Mouse (Mus musculus): ENCODE data around the gene Lcp2. TPM values are rescaled to one million over a fixed set of nuclear protein-coding genes. Genes with fewer than 3 reads are reported as not detected.
"Not testable (repeated sequence)": the region's sequence is repeated elsewhere in the genome, so short reads cannot be mapped to it uniquely, and the experiment has no call there.

The Lcp2 gene
- polyA plus RNA-seq, 1 experiment from 2014 or later, result 2.4 TPM

DNA sequence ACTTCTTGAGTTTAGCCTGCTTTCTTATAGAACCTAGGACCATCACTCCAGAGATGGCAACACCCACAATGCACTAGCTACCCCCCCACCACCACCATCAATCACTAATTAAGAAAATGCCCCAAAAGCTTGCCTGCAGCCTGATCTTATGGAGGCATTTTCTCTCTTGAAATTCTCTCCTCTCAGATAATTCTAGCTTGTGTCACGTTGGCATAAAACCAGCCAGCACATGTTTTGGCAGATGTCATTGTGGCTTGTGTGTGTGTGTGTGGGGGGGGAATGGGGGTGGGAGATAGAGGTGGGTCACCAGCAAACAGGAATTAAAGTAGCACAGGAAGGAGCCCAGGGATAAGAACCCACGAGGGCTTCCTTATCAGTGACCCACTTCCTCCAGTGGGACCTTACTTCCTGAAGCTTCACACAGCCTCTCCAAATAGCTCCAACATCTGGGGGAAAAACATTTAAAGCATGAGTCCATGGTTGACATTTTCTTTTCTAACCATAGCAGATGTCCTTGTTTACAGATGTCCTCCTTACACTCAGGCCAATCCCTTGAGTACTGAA is 69.9 kb downstream of the Lcp2 start:
- Histone ChIP-seq H3K9me3 (ENCODE audit: control insufficient read depth, low read depth, low read length) (no peaks in the 10 kb centered on the region), H3K36me3 (ENCODE audit: control insufficient read depth, insufficient read depth, low read length) (no peaks in the 10 kb centered on the region), H3K4me2 (replicated peaks; ENCODE audit: low read depth, low read length) (no peak overlapping the region), H3K4me1 (ENCODE audit: control insufficient read depth, insufficient read depth, low read length) (no peaks in the 10 kb centered on the region), H3K27ac (ENCODE audit: low read length) (no peak overlapping the region), H3K27me3 (ENCODE audit: control insufficient read depth, insufficient read depth, low read length) (no peaks in the 10 kb centered on the region), H3K9ac (replicated peaks; ENCODE audit: low read depth, low read length) (no peak overlapping the region), H3K4me3 (ENCODE audit: low read depth, low read length) (no peak overlapping the region)
- WGBS, result 37% methylated on average over 2 of the region's 2 CpGs
- ATAC-seq (ENCODE audit: insufficient number of reproducible peaks, insufficient read depth, low FRiP score, low read depth), result no peak

DNA sequence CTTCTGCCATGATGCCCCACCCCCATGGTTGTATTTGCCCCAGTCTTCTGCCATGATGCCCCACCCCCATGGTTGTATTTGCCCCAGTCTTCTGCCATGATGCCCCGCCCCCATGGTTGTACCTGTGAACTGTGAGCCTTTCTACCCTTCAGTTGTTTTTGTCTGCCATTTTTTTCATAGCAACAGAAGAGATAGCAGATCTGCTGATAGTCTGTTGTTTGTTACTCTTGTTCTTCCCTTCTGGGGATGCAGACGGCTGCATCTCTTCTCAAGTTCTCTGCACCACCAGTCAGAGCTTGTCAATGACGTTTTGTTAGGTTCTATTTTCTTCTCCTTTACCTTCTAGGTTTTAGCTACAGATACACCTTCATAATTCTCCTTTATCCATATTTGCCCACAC is 70.9 kb downstream of the Lcp2 start:
- Histone ChIP-seq H3K4me2 (replicated peaks; ENCODE audit: low read depth, low read length) (no peak overlapping the region), H3K36me3 (ENCODE audit: control insufficient read depth, insufficient read depth, low read length) (no peaks in the 10 kb centered on the region), H3K4me3 (ENCODE audit: low read depth, low read length) (no peak overlapping the region), H3K9ac (replicated peaks; ENCODE audit: low read depth, low read length) (no peak overlapping the region), H3K27me3 (ENCODE audit: control insufficient read depth, insufficient read depth, low read length) (no peaks in the 10 kb centered on the region), H3K27ac (ENCODE audit: low read length) (no peak overlapping the region), H3K9me3 (ENCODE audit: control insufficient read depth, low read depth, low read length) (no peaks in the 10 kb centered on the region), H3K4me1 (ENCODE audit: control insufficient read depth, insufficient read depth, low read length) (no peaks in the 10 kb centered on the region)
- WGBS, result 89% methylated on average over 3 of the region's 3 CpGs
- ATAC-seq (ENCODE audit: insufficient number of reproducible peaks, insufficient read depth, low FRiP score, low read depth), result no peak

DNA sequence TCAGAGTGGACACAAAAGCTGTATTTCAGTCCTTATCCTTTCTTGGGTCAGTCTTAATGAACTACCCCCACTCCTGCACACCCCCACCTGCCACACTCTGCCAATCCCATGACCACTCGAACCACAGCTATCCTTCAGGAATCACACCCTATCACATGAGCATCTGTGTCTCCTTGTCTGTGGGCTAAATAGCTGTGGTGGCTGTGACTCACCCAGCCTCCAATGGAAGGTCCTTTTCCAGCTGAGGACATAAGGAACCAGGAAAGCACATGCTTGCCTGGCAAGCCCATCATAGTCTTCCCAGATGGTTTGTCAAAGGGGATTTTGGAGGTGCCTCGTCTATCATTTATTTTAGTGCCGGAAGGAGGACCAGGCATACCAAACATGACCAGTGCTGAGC is 71.6 kb downstream of the Lcp2 start:
- Histone ChIP-seq H3K4me1 (ENCODE audit: control insufficient read depth, insufficient read depth, low read length) (no peaks in the 10 kb centered on the region), H3K4me3 (ENCODE audit: low read depth, low read length) (no peak overlapping the region), H3K9me3 (ENCODE audit: control insufficient read depth, low read depth, low read length) (no peaks in the 10 kb centered on the region), H3K27ac (ENCODE audit: low read length) (no peak overlapping the region), H3K36me3 (ENCODE audit: control insufficient read depth, insufficient read depth, low read length) (no peaks in the 10 kb centered on the region), H3K9ac (replicated peaks; ENCODE audit: low read depth, low read length) (no peak overlapping the region), H3K27me3 (ENCODE audit: control insufficient read depth, insufficient read depth, low read length) (no peaks in the 10 kb centered on the region), H3K4me2 (replicated peaks; ENCODE audit: low read depth, low read length) (no peak overlapping the region)
- 80% methylated on average over 3 of the region's 3 CpGs for WGBS
- ATAC-seq (ENCODE audit: insufficient number of reproducible peaks, insufficient read depth, low FRiP score, low read depth), result no peak

DNA sequence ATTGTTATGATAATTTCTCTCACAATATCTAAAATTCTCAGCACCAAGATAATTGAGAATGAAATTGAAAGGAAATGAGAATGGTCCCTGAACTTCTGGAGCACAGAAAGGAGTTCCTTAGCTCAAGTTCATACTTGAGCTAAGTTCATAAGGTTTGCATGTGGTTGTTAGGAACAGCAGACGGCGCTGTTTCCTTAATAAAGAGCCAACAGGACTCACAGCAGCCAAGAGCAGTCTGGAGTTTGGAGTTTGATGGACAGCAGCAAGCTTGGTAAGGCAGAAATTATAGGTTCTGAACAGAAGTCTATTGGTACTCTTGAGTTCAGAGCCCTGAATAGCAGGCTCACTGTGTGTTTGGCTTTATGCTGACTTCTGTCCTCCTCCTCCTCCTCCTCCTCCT is 76.4 kb downstream of the Lcp2 start:
- no peak for ATAC-seq (ENCODE audit: insufficient number of reproducible peaks, insufficient read depth, low FRiP score, low read depth)
- no peaks in the 10 kb centered on the region for H3K27me3 ChIP-seq (ENCODE audit: control insufficient read depth, insufficient read depth, low read length)
- H3K36me3 ChIP-seq (ENCODE audit: control insufficient read depth, insufficient read depth, low read length), result no peaks in the 10 kb centered on the region
- H3K4me3 ChIP-seq (ENCODE audit: low read depth, low read length), result no peak overlapping the region
- 9% methylated on average over 2 of the region's 2 CpGs for WGBS
- H3K4me1 ChIP-seq (ENCODE audit: control insufficient read depth, insufficient read depth, low read length), result no peaks in the 10 kb centered on the region
- H3K27ac ChIP-seq (ENCODE audit: low read length), result no peak overlapping the region
- no peaks in the 10 kb centered on the region for H3K9me3 ChIP-seq (ENCODE audit: control insufficient read depth, low read depth, low read length)
- H3K4me2 ChIP-seq (replicated peaks; ENCODE audit: low read depth, low read length), result no peak overlapping the region
- no peak overlapping the region for H3K9ac ChIP-seq (replicated peaks; ENCODE audit: low read depth, low read length)

DNA sequence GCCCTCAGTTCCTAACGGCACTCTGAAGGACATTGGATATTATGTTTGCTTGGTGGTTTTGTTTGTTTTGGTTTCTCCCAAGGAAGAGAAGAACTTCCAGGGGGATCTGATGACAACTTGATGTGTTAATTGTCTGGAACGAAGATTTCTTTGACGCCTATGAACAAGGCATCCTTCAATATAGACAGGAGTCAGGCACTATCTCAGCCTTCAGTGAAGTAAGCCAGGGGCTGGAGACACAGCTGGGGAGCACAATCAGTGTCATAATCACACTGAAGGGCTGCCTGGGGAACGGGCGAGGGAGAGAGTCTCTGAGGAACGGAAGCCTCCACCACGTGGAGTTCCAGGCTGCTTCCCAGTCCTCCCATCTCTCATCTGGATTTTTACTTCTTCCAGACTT is 78.1 kb downstream of the Lcp2 start:
- H3K4me3 ChIP-seq (ENCODE audit: low read depth, low read length), result no peak overlapping the region
- 40% methylated on average over 7 of the region's 7 CpGs for WGBS
- no peaks in the 10 kb centered on the region for H3K27me3 ChIP-seq (ENCODE audit: control insufficient read depth, insufficient read depth, low read length)
- H3K9ac ChIP-seq (replicated peaks; ENCODE audit: low read depth, low read length), result no peak overlapping the region
- no peak overlapping the region for H3K4me2 ChIP-seq (replicated peaks; ENCODE audit: low read depth, low read length)
- H3K9me3 ChIP-seq (ENCODE audit: control insufficient read depth, low read depth, low read length), result no peaks in the 10 kb centered on the region
- H3K27ac ChIP-seq (ENCODE audit: low read length), result no peak overlapping the region
- ATAC-seq (ENCODE audit: insufficient number of reproducible peaks, insufficient read depth, low FRiP score, low read depth), result no peak
- H3K36me3 ChIP-seq (ENCODE audit: control insufficient read depth, insufficient read depth, low read length), result no peaks in the 10 kb centered on the region
- no peaks in the 10 kb centered on the region for H3K4me1 ChIP-seq (ENCODE audit: control insufficient read depth, insufficient read depth, low read length)

DNA sequence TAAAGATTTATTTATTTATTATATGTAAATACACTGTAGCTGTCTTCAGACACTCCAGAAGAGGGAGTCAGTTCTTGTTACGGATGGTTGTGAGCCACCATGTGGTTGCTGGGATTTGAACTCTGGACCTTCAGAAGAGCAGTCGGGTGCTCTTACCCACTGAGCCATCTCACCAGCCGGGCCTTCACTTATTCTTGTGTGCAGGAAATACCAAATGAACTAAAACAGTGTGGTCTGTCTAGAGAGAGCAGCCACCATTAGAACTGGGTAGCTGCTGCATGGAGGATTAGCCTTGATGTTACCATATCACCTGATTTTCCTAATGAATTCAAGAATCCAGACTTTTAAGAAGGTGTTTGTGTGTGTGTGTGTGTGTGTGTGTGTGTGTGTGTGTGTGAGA is 79.0 kb downstream of the Lcp2 start:
- not testable (repeated sequence) for H3K4me1 ChIP-seq (ENCODE audit: control insufficient read depth, insufficient read depth, low read length); H3K4me2 ChIP-seq (replicated peaks; ENCODE audit: low read depth, low read length); H3K27ac ChIP-seq (ENCODE audit: low read length); H3K9me3 ChIP-seq (ENCODE audit: control insufficient read depth, low read depth, low read length); ATAC-seq (ENCODE audit: insufficient number of reproducible peaks, insufficient read depth, low FRiP score, low read depth); H3K27me3 ChIP-seq (ENCODE audit: control insufficient read depth, insufficient read depth, low read length); H3K9ac ChIP-seq (replicated peaks; ENCODE audit: low read depth, low read length); H3K36me3 ChIP-seq (ENCODE audit: control insufficient read depth, insufficient read depth, low read length); H3K4me3 ChIP-seq (ENCODE audit: low read depth, low read length)
- WGBS, result 77% methylated on average over 3 of the region's 3 CpGs

DNA sequence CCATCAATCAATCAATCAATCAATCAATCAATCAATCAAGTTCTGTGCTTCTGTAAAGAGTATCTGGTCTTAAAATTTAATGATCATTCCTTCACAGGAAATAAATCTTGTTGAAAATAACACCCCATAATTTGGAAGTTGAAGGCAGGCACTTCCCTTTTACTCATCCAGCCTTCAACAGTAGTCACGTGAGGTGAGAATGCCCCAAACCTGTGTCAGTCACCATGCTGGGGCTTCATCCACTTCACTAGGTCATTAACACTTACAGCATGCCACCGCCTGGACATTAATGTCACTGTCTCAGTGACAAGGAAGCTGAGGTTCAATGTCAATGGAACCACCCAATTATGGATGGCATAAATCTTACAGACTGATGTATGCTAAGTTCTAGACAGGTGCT is 81.7 kb downstream of the Lcp2 start:
- no peak overlapping the region for H3K27ac ChIP-seq (ENCODE audit: low read length)
- no peak overlapping the region for H3K9ac ChIP-seq (replicated peaks; ENCODE audit: low read depth, low read length)
- H3K4me3 ChIP-seq (ENCODE audit: low read depth, low read length), result no peak overlapping the region
- no peak overlapping the region for H3K4me2 ChIP-seq (replicated peaks; ENCODE audit: low read depth, low read length)
- no peaks in the 10 kb centered on the region for H3K4me1 ChIP-seq (ENCODE audit: control insufficient read depth, insufficient read depth, low read length)
- no peaks in the 10 kb centered on the region for H3K27me3 ChIP-seq (ENCODE audit: control insufficient read depth, insufficient read depth, low read length)
- H3K9me3 ChIP-seq (ENCODE audit: control insufficient read depth, low read depth, low read length), result no peaks in the 10 kb centered on the region
- 82% methylated on average over 2 of the region's 2 CpGs for WGBS
- H3K36me3 ChIP-seq (ENCODE audit: control insufficient read depth, insufficient read depth, low read length), result no peaks in the 10 kb centered on the region
- no peak for ATAC-seq (ENCODE audit: insufficient number of reproducible peaks, insufficient read depth, low FRiP score, low read depth)

DNA sequence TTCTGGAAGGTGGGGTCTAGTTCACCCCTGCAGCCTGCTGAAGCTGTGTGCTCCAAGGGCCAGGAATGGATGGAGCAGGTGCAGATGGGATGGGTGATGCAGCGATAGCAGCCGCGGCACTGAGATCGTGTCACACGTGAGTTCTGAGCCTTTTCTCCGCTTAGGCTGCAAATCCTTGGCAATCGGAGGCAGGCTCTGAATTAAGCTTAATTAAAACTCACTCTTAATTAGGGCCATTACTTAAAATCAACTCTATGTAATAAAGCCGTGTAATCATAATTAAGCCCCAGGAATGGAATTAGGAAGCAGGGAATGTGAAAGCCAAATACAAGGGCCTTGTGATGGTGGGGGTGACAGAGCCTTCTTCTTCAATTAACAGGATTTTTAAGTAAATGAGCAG is 92.6 kb downstream of the Lcp2 start:
- no peak for ATAC-seq (ENCODE audit: insufficient number of reproducible peaks, insufficient read depth, low FRiP score, low read depth)
- 90% methylated on average over 8 of the region's 8 CpGs for WGBS
- H3K36me3 ChIP-seq (ENCODE audit: control insufficient read depth, insufficient read depth, low read length), result no peaks in the 10 kb centered on the region
- H3K27ac ChIP-seq (ENCODE audit: low read length), result no peak overlapping the region
- H3K9ac ChIP-seq (replicated peaks; ENCODE audit: low read depth, low read length), result no peak overlapping the region
- no peaks in the 10 kb centered on the region for H3K9me3 ChIP-seq (ENCODE audit: control insufficient read depth, low read depth, low read length)
- no peak overlapping the region for H3K4me3 ChIP-seq (ENCODE audit: low read depth, low read length)
- H3K4me1 ChIP-seq (ENCODE audit: control insufficient read depth, insufficient read depth, low read length), result no peaks in the 10 kb centered on the region
- no peaks in the 10 kb centered on the region for H3K27me3 ChIP-seq (ENCODE audit: control insufficient read depth, insufficient read depth, low read length)
- no peak overlapping the region for H3K4me2 ChIP-seq (replicated peaks; ENCODE audit: low read depth, low read length)
